Mouse (Mus musculus): ENCODE measurements around the gene Cnnm1. TPM values are rescaled to one million over a fixed set of nuclear protein-coding genes. Genes with fewer than 3 reads are reported as not detected.
"Not testable (repeated sequence)": the region's sequence is repeated elsewhere in the genome, so short reads cannot be mapped to it uniquely, and the experiment has no call there.

Gene Cnnm1
- polyA plus RNA-seq, 1 experiment from 2014 or later = 0.14 TPM

- no peak overlapping the region for H3K27ac ChIP-seq
- H3K9me3 ChIP-seq = no peaks in the 10 kb centered on the region
- no peak for DNase-seq (ENCODE audit: low spot score)
- 86% methylated on average over 7 of the region's 7 CpGs for WGBS
- H3K4me3 ChIP-seq = no peak overlapping the region
- no peaks in the 10 kb centered on the region for H3K36me3 ChIP-seq
- no peaks in the 10 kb centered on the region; the same call in 1 of the 2 replicates for H3K27me3 ChIP-seq (ENCODE audit: insufficient read depth, poor library complexity, severe bottlenecking)
- H3K4me1 ChIP-seq = peaks cover 24% of the 10 kb centered on the region
These were observed 32.5 kb downstream of the Cnnm1 start for GRCm38 (mm10) chr19:43472781-43473180.

GRCm38 (mm10) chr19:43475642-43476041 lies 35.4 kb downstream of the Cnnm1 start:
- no peak overlapping the region for H3K4me3 ChIP-seq
- 0 out of 2 replicates have a peak, but pooled peaks cover 3% of the 10 kb centered on the region for H3K27me3 ChIP-seq (ENCODE audit: insufficient read depth, poor library complexity, severe bottlenecking)
- WGBS = 41% methylated on average over 2 of the region's 2 CpGs
- H3K36me3 ChIP-seq = no peaks in the 10 kb centered on the region
- H3K9me3 ChIP-seq = no peaks in the 10 kb centered on the region
- no peak overlapping the region for H3K27ac ChIP-seq
- DNase-seq (ENCODE audit: low spot score) = no peak
- H3K4me1 ChIP-seq = peaks cover 18% of the 10 kb centered on the region

- H3K27me3 ChIP-seq (ENCODE audit: insufficient read depth, poor library complexity, severe bottlenecking) = 0 out of 2 replicates have a peak, but pooled peaks cover 3% of the 10 kb centered on the region
- no peaks in the 10 kb centered on the region for H3K36me3 ChIP-seq
- no peak for DNase-seq (ENCODE audit: low spot score)
- H3K27ac ChIP-seq = no peak overlapping the region
- 48% methylated on average over 7 of the region's 7 CpGs for WGBS
- no peak overlapping the region for H3K4me3 ChIP-seq
- H3K4me1 ChIP-seq = peaks cover 18% of the 10 kb centered on the region
- no peaks in the 10 kb centered on the region for H3K9me3 ChIP-seq
These were observed 35.8 kb downstream of the Cnnm1 start for GRCm38 (mm10) chr19:43476063-43476462.

- H3K4me3 ChIP-seq = no peak overlapping the region
- no peak for DNase-seq (ENCODE audit: low spot score)
- H3K27ac ChIP-seq = no peak overlapping the region
- 0 out of 2 replicates have a peak, but pooled peaks cover 3% of the 10 kb centered on the region for H3K27me3 ChIP-seq (ENCODE audit: insufficient read depth, poor library complexity, severe bottlenecking)
- peaks cover 18% of the 10 kb centered on the region for H3K4me1 ChIP-seq
- 85% methylated on average over 5 of the region's 5 CpGs for WGBS
- no peaks in the 10 kb centered on the region for H3K9me3 ChIP-seq
- H3K36me3 ChIP-seq = no peaks in the 10 kb centered on the region
These were observed 37.2 kb downstream of the Cnnm1 start for GRCm38 (mm10) chr19:43477436-43477835.

GRCm38 (mm10) chr19:43478891-43479290 lies 38.7 kb downstream of the Cnnm1 start:
- H3K27ac ChIP-seq = no peak overlapping the region
- H3K27me3 ChIP-seq (ENCODE audit: insufficient read depth, poor library complexity, severe bottlenecking) = 0 out of 2 replicates have a peak, but pooled peaks cover 3% of the 10 kb centered on the region
- H3K4me1 ChIP-seq = peaks cover 18% of the 10 kb centered on the region
- H3K9me3 ChIP-seq = no peaks in the 10 kb centered on the region
- no peaks in the 10 kb centered on the region for H3K36me3 ChIP-seq
- no peak overlapping the region for H3K4me3 ChIP-seq
- peak; percentile 80 for DNase-seq (ENCODE audit: low spot score)
- WGBS = 19% methylated on average over 5 of the region's 5 CpGs

GRCm38 (mm10) chr19:43479431-43479830 lies 39.2 kb downstream of the Cnnm1 start:
- Histone ChIP-seq H3K4me1 (peaks cover 18% of the 10 kb centered on the region), H3K36me3 (no peaks in the 10 kb centered on the region), H3K4me3 (no peak overlapping the region), H3K27me3 (ENCODE audit: insufficient read depth, poor library complexity, severe bottlenecking) (0 out of 2 replicates have a peak, but pooled peaks cover 7% of the 10 kb centered on the region), H3K9me3 (no peaks in the 10 kb centered on the region), H3K27ac (no peak overlapping the region)
- no peak for DNase-seq (ENCODE audit: low spot score)
- 83% methylated on average over 5 of the region's 5 CpGs for WGBS

- Histone ChIP-seq H3K4me3 (no peak overlapping the region), H3K27me3 (ENCODE audit: insufficient read depth, poor library complexity, severe bottlenecking) (0 out of 2 replicates have a peak, but pooled peaks cover 10% of the 10 kb centered on the region), H3K27ac (no peak overlapping the region), H3K36me3 (no peaks in the 10 kb centered on the region), H3K9me3 (no peaks in the 10 kb centered on the region), H3K4me1 (peaks cover 17% of the 10 kb centered on the region)
- 69% methylated on average over 9 of the region's 9 CpGs for WGBS
- no peak for DNase-seq (ENCODE audit: low spot score)
These were observed 40.3 kb downstream of the Cnnm1 start for GRCm38 (mm10) chr19:43480512-43480911.

GRCm38 (mm10) chr19:43487429-43487828 lies 47.2 kb downstream of the Cnnm1 start:
- H3K9me3 ChIP-seq = no peaks in the 10 kb centered on the region
- no peak overlapping the region for H3K27ac ChIP-seq
- H3K4me3 ChIP-seq = no peak overlapping the region
- H3K4me1 ChIP-seq = no peaks in the 10 kb centered on the region
- WGBS = 27% methylated on average over 3 of the region's 3 CpGs
- H3K27me3 ChIP-seq (ENCODE audit: insufficient read depth, poor library complexity, severe bottlenecking) = 0 out of 2 replicates have a peak, but pooled peaks cover 6% of the 10 kb centered on the region
- DNase-seq (ENCODE audit: low spot score) = no peak
- no peaks in the 10 kb centered on the region for H3K36me3 ChIP-seq

GRCm38 (mm10) chr19:43493316-43493715 lies 53.1 kb downstream of the Cnnm1 start:
- H3K9me3 ChIP-seq; H3K27ac ChIP-seq; H3K27me3 ChIP-seq (ENCODE audit: insufficient read depth, poor library complexity, severe bottlenecking); DNase-seq (ENCODE audit: low spot score); H3K4me3 ChIP-seq; H3K36me3 ChIP-seq: not testable (repeated sequence)
- peaks cover 16% of the 10 kb centered on the region for H3K4me1 ChIP-seq
- WGBS = 62% methylated on average over 1 of the region's 1 CpGs

GRCm38 (mm10) chr19:43493878-43494277 lies 53.6 kb downstream of the Cnnm1 start:
- Histone ChIP-seq H3K4me1 (peaks cover 16% of the 10 kb centered on the region), H3K4me3 (no peak overlapping the region), H3K27ac (no peak overlapping the region), H3K9me3 (no peaks in the 10 kb centered on the region), H3K27me3 (ENCODE audit: insufficient read depth, poor library complexity, severe bottlenecking) (peaks cover 10% of the 10 kb centered on the region; the same call in 1 of the 2 replicates), H3K36me3 (peaks cover 5% of the 10 kb centered on the region)
- DNase-seq (ENCODE audit: low spot score) = no peak
- 74% methylated on average over 6 of the region's 6 CpGs for WGBS

GRCm38 (mm10) chr19:43494914-43495313 lies 54.7 kb downstream of the Cnnm1 start:
- H3K9me3 ChIP-seq = no peaks in the 10 kb centered on the region
- H3K4me3 ChIP-seq = peak overlapping the region; percentile 56
- peaks cover 16% of the 10 kb centered on the region for H3K36me3 ChIP-seq
- H3K4me1 ChIP-seq = peaks cover 16% of the 10 kb centered on the region
- H3K27me3 ChIP-seq (ENCODE audit: insufficient read depth, poor library complexity, severe bottlenecking) = peaks cover 10% of the 10 kb centered on the region; the same call in 1 of the 2 replicates
- no peak overlapping the region for H3K27ac ChIP-seq
- 6% methylated on average over 14 of the region's 14 CpGs for WGBS
- peak; percentile 81 for DNase-seq (ENCODE audit: low spot score)

GRCm38 (mm10) chr19:43495846-43496245 lies 55.6 kb downstream of the Cnnm1 start:
- Histone ChIP-seq H3K36me3 (peaks cover 25% of the 10 kb centered on the region), H3K4me3 (no peak overlapping the region), H3K27me3 (ENCODE audit: insufficient read depth, poor library complexity, severe bottlenecking) (peaks cover 10% of the 10 kb centered on the region; the same call in 1 of the 2 replicates), H3K27ac (no peak overlapping the region), H3K4me1 (peaks cover 16% of the 10 kb centered on the region), H3K9me3 (no peaks in the 10 kb centered on the region)
- WGBS = 20% methylated on average over 5 of the region's 5 CpGs
- DNase-seq (ENCODE audit: low spot score) = no peak

GRCm38 (mm10) chr19:43497440-43497839 lies 57.2 kb downstream of the Cnnm1 start:
- no peak overlapping the region for H3K4me3 ChIP-seq
- H3K4me1 ChIP-seq = peaks cover 16% of the 10 kb centered on the region
- H3K27ac ChIP-seq = no peak overlapping the region
- no peak for DNase-seq (ENCODE audit: low spot score)
- peaks cover 39% of the 10 kb centered on the region for H3K36me3 ChIP-seq
- no peaks in the 10 kb centered on the region for H3K9me3 ChIP-seq
- 82% methylated on average over 7 of the region's 7 CpGs for WGBS
- H3K27me3 ChIP-seq (ENCODE audit: insufficient read depth, poor library complexity, severe bottlenecking) = peaks cover 10% of the 10 kb centered on the region; the same call in 1 of the 2 replicates

- peaks cover 16% of the 10 kb centered on the region for H3K4me1 ChIP-seq
- no peaks in the 10 kb centered on the region for H3K9me3 ChIP-seq
- H3K36me3 ChIP-seq = peaks cover 51% of the 10 kb centered on the region
- 79% methylated on average over 7 of the region's 7 CpGs for WGBS
- H3K27ac ChIP-seq = no peak overlapping the region
- DNase-seq (ENCODE audit: low spot score) = no peak
- H3K4me3 ChIP-seq = no peak overlapping the region
- H3K27me3 ChIP-seq (ENCODE audit: insufficient read depth, poor library complexity, severe bottlenecking) = peaks cover 8% of the 10 kb centered on the region; the same call in 1 of the 2 replicates
These were observed 58.6 kb downstream of the Cnnm1 start for GRCm38 (mm10) chr19:43498874-43499273.

All from heart, embryonic 10.5 days (tissue).